Mouse (Mus musculus) v-Abl transformed pro-B cells (cell line): ENCODE data around the gene Slc38a2.

ENCODE experiments used
- in situ Hi-C, 2 experiments: fragments of 400-800 bp; cut with MboI; formaldehyde crosslinking; loops; one replicate each; pipeline ENCODE4 v1.15.1; 2025; ENCODE audit not compliant: unreplicated experiment in 2 of 2

Slc38a2 gene

GRCm38 (mm10) chr15:96722228-96722627 is 22.7 kb upstream of the Slc38a2 start:
- in situ Hi-C loops: loop anchor here in 1 of 2 experiments (10.0 kb wide), 1 partner anchor 53 kb away; no protein-coding TSS in a partner anchor

DNA sequence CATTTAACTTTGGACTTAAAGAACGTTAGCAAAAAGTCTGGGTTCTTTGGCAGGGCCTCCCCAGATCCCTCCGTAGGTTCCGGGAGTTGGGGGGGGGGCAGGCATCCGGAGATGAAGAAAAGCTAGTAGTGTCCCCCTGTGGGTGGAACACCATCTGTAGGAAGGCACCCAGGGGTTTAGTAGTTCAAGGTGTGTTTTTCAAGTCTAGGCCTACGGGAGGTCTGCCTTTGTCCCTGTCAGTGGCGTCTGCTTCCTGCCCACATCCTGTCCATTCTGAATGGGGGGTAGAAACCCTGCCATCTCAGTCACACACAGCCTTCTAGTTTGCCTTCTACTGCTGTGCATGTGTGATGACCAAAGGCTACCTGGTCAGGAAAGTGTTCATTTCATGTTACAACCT is 20.6 kb upstream of the Slc38a2 start:
- in situ Hi-C loops: loop anchor here in 1 of 2 experiments (10.0 kb wide), 1 partner anchor 55 kb away; no protein-coding TSS in a partner anchor

GRCm38 (mm10) chr15:96718466-96718865 is 18.9 kb upstream of the Slc38a2 start:
- in situ Hi-C loops: no loop called here

GRCm38 (mm10) chr15:96717181-96717580 is 17.7 kb upstream of the Slc38a2 start:
- in situ Hi-C loops: no loop called here

DNA sequence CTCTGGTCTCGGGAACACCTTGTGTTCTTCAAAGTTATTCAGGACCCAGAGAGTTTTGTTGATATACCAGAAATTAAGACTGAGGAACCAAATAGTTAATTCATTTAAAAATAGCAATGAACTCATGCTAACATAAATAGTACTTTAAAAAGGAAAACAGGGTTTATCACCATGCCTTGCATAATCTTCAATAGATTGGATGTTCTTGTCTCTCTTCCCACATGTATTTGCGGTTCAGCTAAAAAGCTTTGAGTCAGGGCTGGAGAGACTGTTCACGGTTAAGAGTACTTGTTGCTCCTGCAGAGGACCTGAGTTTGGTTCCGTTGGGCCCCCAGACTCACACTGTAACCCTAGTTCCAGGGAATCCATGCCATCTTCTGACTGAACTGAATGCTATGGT is 16.8 kb upstream of the Slc38a2 start:
- in situ Hi-C loops: no loop called here

- in situ Hi-C loops: no loop called here
Measured at GRCm38 (mm10) chr15:96715692-96716080, 16.2 kb upstream of the Slc38a2 start.

DNA sequence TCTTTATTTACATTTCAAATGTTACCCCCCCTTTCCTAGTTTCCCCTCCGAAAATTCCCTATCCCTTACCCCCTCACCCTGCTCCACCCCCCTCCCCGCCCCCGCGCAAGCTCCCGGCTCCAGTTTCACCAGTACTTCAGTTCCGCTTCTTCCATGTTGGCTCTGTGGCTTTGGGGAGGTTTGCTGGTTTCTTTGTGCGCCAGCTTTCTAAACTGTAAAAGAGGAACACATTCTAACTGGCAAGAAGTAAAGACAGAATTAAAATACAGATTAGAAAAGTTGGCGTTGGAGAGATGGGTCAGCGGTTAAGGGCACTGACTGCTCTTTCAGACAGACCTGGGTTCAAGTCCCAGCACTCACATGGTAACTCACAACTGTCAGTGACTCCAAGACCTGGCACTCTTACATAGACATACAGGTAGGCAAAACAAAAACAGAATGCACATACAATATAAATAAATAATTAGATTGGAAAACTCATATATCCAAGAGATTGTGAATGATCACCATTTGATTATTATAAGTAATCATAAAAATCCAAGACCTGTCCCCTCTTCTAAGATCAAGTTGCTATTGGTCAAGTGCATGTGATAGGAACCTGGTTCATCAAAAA is 15.7 kb upstream of the Slc38a2 start:
- in situ Hi-C loops: no loop called here

- in situ Hi-C loops: no loop called here
Measured at GRCm38 (mm10) chr15:96714676-96715016, 15.1 kb upstream of the Slc38a2 start.

DNA sequence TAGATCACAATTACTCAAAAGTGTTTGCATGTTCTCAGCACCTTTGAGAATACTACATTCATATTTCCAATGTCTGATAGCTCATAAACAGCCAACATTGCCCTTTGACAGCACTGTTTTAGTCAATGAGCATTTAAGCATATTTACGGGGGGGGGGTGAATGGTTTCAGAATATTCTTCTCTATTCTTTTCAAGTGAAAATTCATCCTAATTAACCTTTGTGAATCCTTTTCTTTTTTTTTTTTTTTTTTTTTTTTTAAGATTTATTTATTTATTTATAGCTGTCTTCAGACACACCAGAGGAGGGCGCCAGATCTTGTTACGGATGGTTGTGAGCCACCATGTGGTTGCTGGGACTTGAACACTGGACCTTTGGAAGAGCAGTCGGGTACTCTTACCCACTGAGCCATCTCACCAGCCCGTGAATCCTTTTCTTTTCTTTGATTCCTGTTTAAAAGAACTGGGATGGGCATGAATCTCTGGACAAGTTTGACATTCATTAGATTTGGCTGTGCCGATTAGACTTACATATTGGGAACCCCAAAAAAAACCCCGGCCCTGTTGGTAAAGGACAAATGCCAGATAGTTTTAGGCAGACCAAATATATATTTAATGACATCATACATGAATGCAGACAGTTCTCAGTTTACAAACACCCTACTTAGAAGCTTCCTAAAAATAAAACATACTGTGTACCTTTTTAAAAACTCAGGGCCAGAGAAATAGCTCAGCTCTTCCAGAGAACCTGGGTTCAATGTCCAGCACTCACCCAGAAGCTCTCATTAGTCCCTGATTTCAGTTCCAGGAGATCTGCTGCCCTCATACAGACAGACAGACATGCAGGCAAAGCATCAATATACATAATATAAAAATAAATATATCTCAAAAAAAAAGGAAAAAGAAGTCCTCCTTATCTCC is 14.5 kb upstream of the Slc38a2 start:
- in situ Hi-C loops: no loop called here

- in situ Hi-C loops: no loop called here
Measured at GRCm38 (mm10) chr15:96712338-96712737, 12.8 kb upstream of the Slc38a2 start.

DNA sequence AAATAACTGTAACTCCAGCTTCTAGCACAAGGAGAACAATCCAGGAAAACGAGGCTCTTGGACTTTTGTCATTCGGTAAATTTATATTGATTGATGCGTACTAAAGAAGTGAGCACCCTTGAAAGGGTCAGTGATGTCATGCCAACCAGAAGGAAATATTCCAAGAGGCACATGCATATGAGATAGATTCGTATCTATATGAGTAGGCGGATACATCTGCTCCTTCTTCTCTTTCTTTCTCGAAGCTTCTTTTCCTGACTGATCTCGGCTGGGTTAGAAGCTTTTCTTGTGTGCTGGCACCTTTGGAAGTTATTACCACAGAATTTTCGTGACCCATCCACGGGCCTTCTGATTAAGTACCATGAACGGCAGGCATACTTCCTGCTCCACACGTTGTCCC is 12.1 kb upstream of the Slc38a2 start:
- in situ Hi-C loops: no loop called here

- in situ Hi-C loops: no loop called here
Measured at GRCm38 (mm10) chr15:96710352-96711114, 11.0 kb upstream of the Slc38a2 start.

DNA sequence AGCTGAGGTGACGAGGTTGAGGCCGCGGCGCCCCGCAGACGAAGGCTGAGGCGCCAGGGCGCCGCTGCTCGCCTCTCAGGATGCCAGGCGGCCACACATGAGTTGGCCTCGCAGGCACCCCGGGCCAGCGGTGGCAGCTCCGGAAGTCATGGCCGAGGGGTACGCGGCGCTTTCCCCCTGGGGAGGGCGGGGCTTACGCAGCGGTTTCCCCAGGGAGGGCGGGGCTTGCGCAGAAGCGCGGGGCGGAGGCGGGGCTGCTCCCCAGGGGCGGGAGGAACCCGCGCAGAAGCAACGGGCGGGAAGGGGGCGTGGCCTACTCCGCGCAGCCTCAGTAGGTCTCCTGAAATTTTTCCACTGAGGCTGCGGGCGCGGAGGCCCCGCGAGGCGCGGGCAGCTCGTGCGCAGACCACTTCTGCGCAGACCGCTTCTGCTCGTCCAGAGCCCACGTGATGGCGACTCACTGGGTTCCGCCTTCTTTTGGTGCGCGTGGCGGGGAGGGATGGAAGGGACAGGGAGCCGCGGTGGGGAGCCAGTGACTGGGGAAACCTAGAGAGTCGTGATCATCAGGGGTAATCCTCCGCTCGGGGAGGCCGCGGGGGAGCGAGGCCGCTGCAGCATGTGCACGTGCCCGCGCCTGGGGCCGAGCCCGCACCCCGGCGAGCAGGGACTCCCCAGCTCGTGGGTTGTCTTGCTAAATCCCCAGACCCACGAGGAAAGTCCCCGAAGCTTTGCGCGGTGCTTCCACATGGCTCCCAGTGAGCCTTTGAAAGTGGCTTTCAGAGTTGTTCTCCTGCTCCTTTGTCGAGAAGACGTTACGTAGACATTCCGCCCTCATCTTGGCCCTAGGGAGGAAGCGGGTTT is 10.2 kb upstream of the Slc38a2 start:
- in situ Hi-C loops: loop anchor here in 1 of 2 experiments (5.0 to 10.0 kb wide), 2 partner anchors 242 to 755 kb away; no protein-coding TSS in a partner anchor

- in situ Hi-C loops: loop anchor here in 1 of 2 experiments (5.0 to 10.0 kb wide), 2 partner anchors 242 to 756 kb away; no protein-coding TSS in a partner anchor
Measured at GRCm38 (mm10) chr15:96708976-96709490, 9.5 kb upstream of the Slc38a2 start.

DNA sequence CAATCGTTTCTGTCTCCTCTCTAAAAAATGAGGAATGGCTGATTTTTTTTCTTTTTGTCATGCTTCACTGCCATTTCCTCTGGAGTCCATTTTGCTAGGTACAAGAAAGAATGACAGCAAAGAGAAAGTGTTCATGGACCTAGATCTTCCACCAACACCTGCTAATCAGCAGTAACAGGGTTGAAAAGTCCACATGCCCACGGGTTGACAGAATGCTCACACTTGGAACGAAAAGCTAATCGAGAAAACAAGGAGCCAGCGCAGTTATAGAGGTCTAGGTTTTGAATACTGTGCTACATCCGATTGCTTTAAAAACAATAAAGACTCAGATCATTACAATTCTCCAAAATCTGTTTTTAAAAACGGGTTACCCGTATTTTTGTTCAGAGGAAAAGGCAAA is 8.9 kb upstream of the Slc38a2 start:
- in situ Hi-C loops: loop anchor here in 1 of 2 experiments (5.0 to 10.0 kb wide), 2 partner anchors 241 to 756 kb away; no protein-coding TSS in a partner anchor

DNA sequence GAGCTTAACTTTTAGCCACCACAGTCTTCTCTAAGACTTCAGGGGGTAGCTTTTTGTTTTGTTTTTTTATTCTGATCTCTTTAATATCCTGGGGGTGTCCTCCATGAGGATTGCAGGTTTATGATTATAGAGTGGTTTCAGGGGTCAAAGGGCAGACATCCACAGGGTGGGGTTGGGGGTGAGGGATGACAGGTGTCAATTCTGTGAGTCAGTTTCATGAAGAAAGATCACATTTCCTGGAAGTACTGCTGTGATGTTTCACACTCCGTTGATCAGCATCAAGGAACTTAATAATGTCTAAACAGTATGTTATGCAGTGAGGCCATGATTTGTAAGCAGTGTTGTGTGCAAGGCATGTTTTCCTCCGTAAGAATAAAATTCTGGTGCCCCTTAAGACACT is 8.4 kb upstream of the Slc38a2 start:
- in situ Hi-C loops: loop anchor here in 1 of 2 experiments (5.0 to 10.0 kb wide), 2 partner anchors 241 to 757 kb away; no protein-coding TSS in a partner anchor

- in situ Hi-C loops: loop anchor here in 1 of 2 experiments (10.0 kb wide), 1 partner anchor 762 kb away; no protein-coding TSS in a partner anchor
Measured at GRCm38 (mm10) chr15:96702466-96703031, 3.0 kb upstream of the Slc38a2 start.

DNA sequence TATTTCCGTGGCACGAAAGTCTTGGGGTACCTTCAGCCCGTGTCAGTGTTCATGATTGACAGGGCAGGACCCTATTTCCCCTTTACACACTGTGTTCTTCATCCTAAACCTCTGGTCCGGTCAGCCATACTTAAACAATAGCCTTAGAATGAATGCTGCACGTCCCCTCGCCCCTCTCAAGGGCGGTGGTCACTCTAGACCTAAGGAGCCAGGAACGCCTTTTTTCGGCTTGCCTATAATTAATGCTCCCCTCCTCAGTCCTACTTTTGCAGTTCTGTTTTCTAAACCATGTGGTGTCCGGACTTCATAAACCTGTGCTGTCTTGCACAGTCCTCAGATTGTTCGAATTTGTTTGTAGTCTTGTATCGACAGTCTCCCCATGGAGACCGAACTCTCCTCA is 1.2 kb upstream of the Slc38a2 start:
- in situ Hi-C loops: loop anchor here in 1 of 2 experiments (10.0 kb wide), 1 partner anchor 764 kb away; no protein-coding TSS in a partner anchor
